Mouse (Mus musculus) lung, adult 10 weeks (tissue): ENCODE results near the gene Lao1. TPM values are rescaled to one million over a fixed set of nuclear protein-coding genes. Genes with fewer than 3 reads are reported as not detected.

Experiments used
- polyA plus RNA-seq: library from polyadenylated mRNA; stranded (reverse); fragments of 350-450 nt; fragmentation: Illumina TruSeq; extraction: RNeasy Lipid Tissue Mini Kit (QIAGEN cat#74804); gene quantifications from one replicate; pipeline ENCODE4 v1.2.3, GENCODE M21; 2014; ENCODE audit warnings: low read depth, low replicate concordance; ENCODE audit not compliant: insufficient read depth

The Lao1 gene
- polyA plus RNA-seq = not detected

GRCm38 (mm10) chr4:118961141-118961628, at the start of gene Lao1:
Gene Lao1, plus strand, starts transcription at chr4:118961578.

DNA sequence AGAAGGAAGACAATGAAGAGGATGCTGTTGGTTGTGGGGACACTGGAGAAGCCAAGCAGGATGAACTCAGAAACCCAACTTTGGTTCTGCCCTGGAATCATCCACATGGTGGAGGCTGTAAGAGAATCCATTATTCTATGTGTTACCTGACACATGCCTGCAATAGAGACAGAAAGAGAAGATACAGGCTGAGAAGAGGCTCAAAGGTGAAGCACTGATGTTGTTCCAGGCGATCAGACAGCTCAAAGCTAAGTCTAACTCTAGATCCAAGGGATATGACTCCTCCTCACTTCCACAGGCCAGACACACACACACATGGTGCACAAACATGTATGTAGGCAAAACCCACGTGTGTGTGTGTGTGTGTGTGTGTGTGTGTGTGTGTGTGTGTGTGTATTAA, 44.0 kb upstream of the Lao1 start, which contains the start of gene Olfr1329:
Gene Olfr1329 (minus strand): TSS at position 101 of the 400 bp plus-strand sequence.

GRCm38 (mm10) chr4:118938512-118938911, 22.9 kb upstream of the Lao1 start, which contains the start of gene Olfr1328:
Gene Olfr1328, minus strand, starts transcription at chr4:118938612.

Other genes with a start within 250 kb of the Lao1 start
- gene Olfr1340, start 241.4 kb upstream of the Lao1 start, polyA plus RNA-seq = not detected
- gene Olfr1339, start 229.4 kb upstream of the Lao1 start, polyA plus RNA-seq = not detected
- gene Olfr1338, start 202.8 kb upstream of the Lao1 start, polyA plus RNA-seq = not detected
- gene Olfr1337, start 179.0 kb upstream of the Lao1 start, polyA plus RNA-seq = not detected
- not detected for gene Olfr1335, start 151.6 kb upstream of the Lao1 start, polyA plus RNA-seq
- gene Olfr1333, start 125.3 kb upstream of the Lao1 start, polyA plus RNA-seq = not detected
- gene Olfr1331, start 96.9 kb upstream of the Lao1 start, polyA plus RNA-seq = not detected
- not detected for gene Olfr1330, start 73.0 kb upstream of the Lao1 start, polyA plus RNA-seq
- not detected for gene Olfr1329, start 44.1 kb upstream of the Lao1 start, polyA plus RNA-seq
- gene Olfr1328, start 23.0 kb upstream of the Lao1 start, polyA plus RNA-seq = not detected
- gene Slc2a1, start 147.1 kb downstream of the Lao1 start, polyA plus RNA-seq = 14.4 TPM
- gene Zfp691, start 212.6 kb downstream of the Lao1 start, polyA plus RNA-seq = 3.8 TPM
- 0.07 TPM for gene Ermap, start 228.4 kb downstream of the Lao1 start, polyA plus RNA-seq
- gene Svbp, start 233.7 kb downstream of the Lao1 start, polyA plus RNA-seq = 55.4 TPM